Mouse (Mus musculus): ENCODE data around the gene Klhl29. TPM values are rescaled to one million over a fixed set of nuclear protein-coding genes. Genes with fewer than 3 reads are reported as not detected.

Gene Klhl29
- polyA plus RNA-seq, 1 experiment = 6.7 TPM

DNA sequence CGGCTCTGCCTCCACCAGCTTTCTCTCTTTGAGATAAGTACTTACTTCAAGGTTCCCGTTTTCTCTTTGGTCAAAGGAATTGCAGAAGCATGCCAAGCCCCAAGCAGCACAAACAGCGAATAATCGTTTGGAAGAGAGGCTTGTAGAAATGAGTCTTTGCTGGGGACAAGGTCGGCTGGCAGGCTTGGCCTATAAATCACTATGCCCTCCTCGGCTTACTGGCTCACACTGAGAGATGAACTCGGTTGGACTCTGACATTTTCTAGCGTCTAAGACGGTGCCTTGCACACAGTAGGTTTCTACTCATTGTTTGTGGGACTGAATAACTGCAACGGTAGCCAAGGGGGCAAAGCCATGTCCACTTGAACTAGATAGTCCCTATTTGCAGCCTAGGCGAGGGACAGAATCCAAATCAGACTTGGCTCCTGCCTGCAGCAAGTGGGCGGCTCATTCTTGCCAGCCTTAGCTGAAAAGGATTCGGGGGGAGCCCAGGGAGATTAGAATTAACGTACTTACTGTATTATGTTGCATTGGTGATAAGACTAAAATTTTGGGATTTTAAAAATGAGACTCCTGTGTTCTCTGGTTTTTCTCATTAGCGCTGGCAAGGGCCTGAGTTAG, 128.7 kb downstream of the Klhl29 start:
- H3K27ac ChIP-seq (ENCODE audit: control insufficient read depth, insufficient read depth, low read length) = no peak overlapping the region
- H3K36me3 ChIP-seq (ENCODE audit: control insufficient read depth, insufficient read depth, low read length) = no peaks in the 10 kb centered on the region
- TF ChIP-seq CTCF (IDR thresholded peaks at IDR 0.05; ENCODE audit: borderline replicate concordance, control insufficient read depth, extremely low read depth, insufficient read depth, low read length, poor library complexity) (no peak), POLR2A (IDR thresholded peaks at IDR 0.05; ENCODE audit: control insufficient read depth, extremely low read depth, insufficient read depth, low read length, poor library complexity) (no peak)
- no peaks in the 10 kb centered on the region for H3K4me1 ChIP-seq (replicated peaks; ENCODE audit: control insufficient read depth, insufficient read depth, low read length)
- WGBS = 70% methylated on average over 15 of the region's 15 CpGs
- H3K4me3 ChIP-seq (ENCODE audit: control insufficient read depth, insufficient read depth, low read length) = no peak overlapping the region
- no peak for DNase-seq
- H3K27me3 ChIP-seq (ENCODE audit: control insufficient read depth, insufficient read depth, low read length) = no peaks in the 10 kb centered on the region

DNA sequence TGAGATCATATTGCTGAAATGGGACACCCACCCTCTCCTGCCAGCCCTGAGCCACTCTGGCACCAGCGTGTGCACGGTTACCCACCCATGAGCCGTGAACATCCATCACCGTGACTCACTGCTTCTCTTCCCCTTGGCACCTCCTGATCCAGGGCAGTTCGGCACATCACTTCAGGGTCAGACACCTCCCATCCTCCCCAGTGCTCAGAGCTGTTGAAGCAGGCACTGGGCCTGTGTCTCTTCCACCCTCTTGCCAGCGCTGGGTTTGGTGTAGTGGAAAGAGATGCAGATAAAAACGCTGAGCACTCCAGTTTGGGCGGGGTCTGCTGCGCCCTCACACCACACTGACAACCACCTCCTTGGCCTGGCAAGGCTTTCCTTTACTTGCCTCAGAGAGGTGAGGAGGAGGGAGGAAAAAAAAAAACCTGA, 129.3 kb downstream of the Klhl29 start:
- TF ChIP-seq POLR2A (IDR thresholded peaks at IDR 0.05; ENCODE audit: control insufficient read depth, extremely low read depth, insufficient read depth, low read length, poor library complexity) = no peak
- TF ChIP-seq CTCF (IDR thresholded peaks at IDR 0.05; ENCODE audit: borderline replicate concordance, control insufficient read depth, extremely low read depth, insufficient read depth, low read length, poor library complexity) = no peak
- Histone ChIP-seq H3K36me3 (ENCODE audit: control insufficient read depth, insufficient read depth, low read length) (no peaks in the 10 kb centered on the region), H3K4me1 (replicated peaks; ENCODE audit: control insufficient read depth, insufficient read depth, low read length) (no peaks in the 10 kb centered on the region), H3K27me3 (ENCODE audit: control insufficient read depth, insufficient read depth, low read length) (no peaks in the 10 kb centered on the region), H3K4me3 (ENCODE audit: control insufficient read depth, insufficient read depth, low read length) (no peak overlapping the region), H3K27ac (ENCODE audit: control insufficient read depth, insufficient read depth, low read length) (no peak overlapping the region)
- WGBS = 88% methylated on average over 9 of the region's 9 CpGs
- DNase-seq = no peak

DNA sequence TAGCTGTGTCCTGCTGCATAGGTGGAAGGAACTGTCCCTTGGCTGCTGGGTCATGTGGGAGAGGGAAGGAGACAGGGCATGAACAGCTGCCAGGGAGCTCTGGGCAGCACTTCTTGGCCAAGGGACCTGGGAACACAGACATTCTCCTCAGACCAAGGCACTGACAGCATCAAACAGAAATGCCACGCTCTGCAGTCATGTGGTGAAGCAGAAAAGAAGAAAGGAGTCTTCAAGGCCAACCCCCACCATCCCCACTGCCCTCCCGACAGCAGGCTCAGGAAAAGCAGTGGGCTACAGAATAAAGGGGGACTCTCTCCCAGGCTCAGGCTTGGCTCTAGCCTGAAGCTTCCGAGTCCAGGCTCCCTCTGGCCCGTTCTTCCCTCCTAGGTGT, 130.3 kb downstream of the Klhl29 start:
- Histone ChIP-seq H3K4me1 (replicated peaks; ENCODE audit: control insufficient read depth, insufficient read depth, low read length) (no peaks in the 10 kb centered on the region), H3K36me3 (ENCODE audit: control insufficient read depth, insufficient read depth, low read length) (no peaks in the 10 kb centered on the region), H3K27ac (ENCODE audit: control insufficient read depth, insufficient read depth, low read length) (no peak overlapping the region), H3K4me3 (ENCODE audit: control insufficient read depth, insufficient read depth, low read length) (no peak overlapping the region), H3K27me3 (ENCODE audit: control insufficient read depth, insufficient read depth, low read length) (no peaks in the 10 kb centered on the region)
- TF ChIP-seq POLR2A (IDR thresholded peaks at IDR 0.05; ENCODE audit: control insufficient read depth, extremely low read depth, insufficient read depth, low read length, poor library complexity) (no peak), CTCF (IDR thresholded peaks at IDR 0.05; ENCODE audit: borderline replicate concordance, control insufficient read depth, extremely low read depth, insufficient read depth, low read length, poor library complexity) (no peak)
- DNase-seq = no peak
- WGBS = 81% methylated on average over 4 of the region's 4 CpGs

DNA sequence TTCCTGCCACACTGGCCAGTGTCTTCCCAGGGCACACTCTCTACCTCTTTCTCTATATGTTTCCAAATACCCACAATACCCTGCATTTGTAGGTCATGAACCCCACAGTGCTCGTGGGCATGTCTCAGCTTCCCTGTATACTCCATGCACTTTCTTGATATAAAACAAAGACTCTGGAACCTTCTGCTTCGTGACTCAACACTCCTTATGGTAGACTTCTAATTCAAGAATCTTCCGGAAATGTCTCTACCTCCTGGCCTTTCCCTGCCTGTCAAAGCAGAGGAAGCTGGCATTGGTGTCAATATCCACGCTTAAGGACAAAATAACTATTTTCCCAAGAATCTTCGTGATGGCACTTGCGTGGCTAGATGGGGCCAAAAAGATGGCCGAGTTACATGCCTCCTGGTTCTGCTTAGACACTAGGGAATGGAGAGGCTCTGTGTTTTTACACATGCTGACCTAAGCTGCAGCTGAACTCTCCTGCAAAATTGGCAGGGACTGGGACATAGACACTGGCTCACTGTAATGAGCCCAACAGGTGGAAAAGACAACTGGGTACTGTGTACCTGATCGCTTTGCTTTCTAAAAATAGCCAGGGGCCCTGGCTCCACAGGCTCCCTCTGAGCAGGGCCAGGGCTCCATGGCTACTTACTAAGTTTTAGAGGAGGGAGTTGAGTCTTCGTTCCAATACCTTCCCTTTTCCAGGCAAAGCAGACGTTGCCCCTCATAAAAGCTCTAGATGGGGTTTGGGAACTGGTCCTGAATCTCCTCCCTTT, 130.9 kb downstream of the Klhl29 start:
- no peaks in the 10 kb centered on the region for H3K27me3 ChIP-seq (ENCODE audit: control insufficient read depth, insufficient read depth, low read length)
- TF ChIP-seq CTCF (IDR thresholded peaks at IDR 0.05; ENCODE audit: borderline replicate concordance, control insufficient read depth, extremely low read depth, insufficient read depth, low read length, poor library complexity) = no peak
- no peak for TF ChIP-seq POLR2A (IDR thresholded peaks at IDR 0.05; ENCODE audit: control insufficient read depth, extremely low read depth, insufficient read depth, low read length, poor library complexity)
- no peaks in the 10 kb centered on the region for H3K36me3 ChIP-seq (ENCODE audit: control insufficient read depth, insufficient read depth, low read length)
- no peak overlapping the region for H3K4me3 ChIP-seq (ENCODE audit: control insufficient read depth, insufficient read depth, low read length)
- no peaks in the 10 kb centered on the region for H3K4me1 ChIP-seq (replicated peaks; ENCODE audit: control insufficient read depth, insufficient read depth, low read length)
- DNase-seq = no peak
- 89% methylated on average over 10 of the region's 10 CpGs for WGBS
- H3K27ac ChIP-seq (ENCODE audit: control insufficient read depth, insufficient read depth, low read length) = no peak overlapping the region

DNA sequence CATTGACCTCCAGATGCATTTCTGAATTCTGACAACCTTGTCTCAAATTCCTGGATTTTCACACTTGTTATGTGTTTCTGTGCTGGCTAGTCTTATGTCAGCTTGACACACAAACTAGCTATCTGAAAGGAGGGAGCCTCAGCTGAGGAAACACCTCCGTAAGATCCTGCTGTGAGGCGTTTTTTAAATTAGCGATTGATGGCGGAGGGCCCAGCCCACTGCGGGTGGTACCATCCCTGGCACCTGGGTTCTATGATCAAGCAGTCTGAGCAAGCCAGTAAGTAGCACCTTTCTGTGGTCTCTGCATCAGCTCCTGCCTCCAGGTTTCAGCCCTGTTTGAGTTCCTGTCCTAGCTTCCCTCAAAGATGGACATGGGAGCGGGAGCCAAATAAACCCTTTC, 131.6 kb downstream of the Klhl29 start:
- WGBS = 90% methylated on average over 6 of the region's 6 CpGs
- no peaks in the 10 kb centered on the region for H3K27me3 ChIP-seq (ENCODE audit: control insufficient read depth, insufficient read depth, low read length)
- H3K4me1 ChIP-seq (replicated peaks; ENCODE audit: control insufficient read depth, insufficient read depth, low read length) = no peaks in the 10 kb centered on the region
- no peak overlapping the region for H3K4me3 ChIP-seq (ENCODE audit: control insufficient read depth, insufficient read depth, low read length)
- DNase-seq = no peak
- no peaks in the 10 kb centered on the region for H3K36me3 ChIP-seq (ENCODE audit: control insufficient read depth, insufficient read depth, low read length)
- TF ChIP-seq POLR2A (IDR thresholded peaks at IDR 0.05; ENCODE audit: control insufficient read depth, extremely low read depth, insufficient read depth, low read length, poor library complexity) = no peak
- TF ChIP-seq CTCF (IDR thresholded peaks at IDR 0.05; ENCODE audit: borderline replicate concordance, control insufficient read depth, extremely low read depth, insufficient read depth, low read length, poor library complexity) = no peak
- no peak overlapping the region for H3K27ac ChIP-seq (ENCODE audit: control insufficient read depth, insufficient read depth, low read length)

DNA sequence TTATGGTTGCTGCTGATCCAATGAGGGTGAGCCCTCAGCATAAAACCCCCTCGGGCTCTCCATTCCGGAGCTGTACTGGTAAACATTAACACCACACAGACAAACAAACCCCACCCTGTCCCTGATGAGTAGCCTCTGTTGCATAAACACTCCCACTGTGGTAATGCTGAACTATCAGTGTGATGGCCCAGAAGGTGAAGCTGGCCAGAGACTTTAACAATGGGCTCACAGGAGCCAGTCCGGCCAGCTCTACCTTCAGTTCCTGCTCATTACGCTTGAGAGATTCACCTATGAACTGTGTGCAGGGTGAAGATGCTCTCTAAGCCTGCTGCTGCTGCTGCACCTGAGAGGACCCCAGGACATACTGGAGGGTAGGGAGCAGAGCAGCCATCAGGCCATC, 132.0 kb downstream of the Klhl29 start:
- 79% methylated on average over 4 of the region's 4 CpGs for WGBS
- Histone ChIP-seq H3K4me3 (ENCODE audit: control insufficient read depth, insufficient read depth, low read length) (no peak overlapping the region), H3K4me1 (replicated peaks; ENCODE audit: control insufficient read depth, insufficient read depth, low read length) (no peaks in the 10 kb centered on the region), H3K27me3 (ENCODE audit: control insufficient read depth, insufficient read depth, low read length) (no peaks in the 10 kb centered on the region), H3K36me3 (ENCODE audit: control insufficient read depth, insufficient read depth, low read length) (no peaks in the 10 kb centered on the region), H3K27ac (ENCODE audit: control insufficient read depth, insufficient read depth, low read length) (no peak overlapping the region)
- DNase-seq = no peak
- TF ChIP-seq CTCF (IDR thresholded peaks at IDR 0.05; ENCODE audit: borderline replicate concordance, control insufficient read depth, extremely low read depth, insufficient read depth, low read length, poor library complexity) (no peak), POLR2A (IDR thresholded peaks at IDR 0.05; ENCODE audit: control insufficient read depth, extremely low read depth, insufficient read depth, low read length, poor library complexity) (no peak)
